Comparison of ENCODE assay signal across 8 mouse cellular contexts in the genomic region with DNA sequence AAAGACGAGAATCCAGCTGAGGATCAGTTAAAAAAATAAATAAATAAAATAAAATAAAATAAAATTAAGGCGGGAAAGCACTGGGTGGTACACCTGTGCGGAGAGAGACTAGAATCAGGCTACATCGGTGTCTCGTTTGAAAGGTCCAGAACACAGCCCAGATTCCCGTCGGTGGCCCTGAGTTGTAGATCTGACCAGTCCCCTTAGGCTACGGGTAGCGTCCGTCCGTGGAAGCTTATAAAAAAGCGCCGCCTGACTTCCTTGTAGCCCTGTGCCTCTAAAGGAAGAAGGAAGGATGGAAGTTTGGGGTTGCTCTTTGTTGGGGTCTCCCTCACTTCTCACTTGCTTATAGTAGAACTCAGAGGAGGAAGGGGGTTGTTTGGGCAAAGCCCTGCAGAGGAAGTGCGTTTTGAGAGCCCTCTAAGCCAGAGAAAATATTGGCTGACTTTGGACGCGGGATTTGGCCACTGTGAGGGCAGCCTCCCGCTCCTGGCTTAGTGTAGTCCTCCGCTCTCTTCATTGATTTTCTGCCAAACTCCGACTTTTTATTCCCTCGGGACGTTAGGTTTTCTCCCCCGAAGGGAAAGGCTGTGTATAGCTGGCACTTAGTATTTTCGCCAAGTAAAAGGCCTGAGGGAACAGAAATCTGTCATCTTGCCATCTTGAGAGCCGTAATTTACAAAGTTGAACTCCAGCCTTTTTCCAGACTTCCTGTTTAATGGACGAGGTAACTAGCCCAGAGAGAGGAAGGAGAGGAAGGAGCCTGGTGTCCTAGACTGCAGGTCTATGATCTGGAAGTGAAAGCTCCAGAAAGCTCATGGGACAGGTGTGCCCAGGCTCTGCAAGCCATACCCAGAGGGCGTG. TPM values are rescaled to one million over a fixed set of nuclear protein-coding genes. Genes with fewer than 3 reads are reported as not detected.
DNase-seq lines count a peak whose midpoint lies in the region; ATAC-seq and TF ChIP-seq lines count a peak whose summit lies in the region.

No protein-coding gene starts in this region.

- no peaks in the 10 kb centered on the region for H3K9me3 ChIP-seq in kidney, postnatal 0 days (replicated peaks; ENCODE audit: low read length)
- H3K9me3 ChIP-seq in midbrain, embryonic 11.5 days (ENCODE audit: control insufficient read depth, low read length), result no peaks in the 10 kb centered on the region

- TF ChIP-seq POLR2A in heart, adult 2 months (IDR thresholded peaks at IDR 0.05; ENCODE audit: insufficient read depth, low read depth, low read length), result no peak

- no peak for TF ChIP-seq CTCF in heart, adult 2 months (IDR thresholded peaks at IDR 0.05)
- no peak for TF ChIP-seq CTCF in kidney, postnatal 0 days (IDR thresholded peaks at IDR 0.05; ENCODE audit: low read depth)

- no peaks in the 10 kb centered on the region for H3K79me2 ChIP-seq in heart, adult 2 months (replicated peaks; ENCODE audit: control insufficient read depth, insufficient read depth, low read length)

- peak; percentile 23 to 26 for DNase-seq in cerebellum, postnatal 25 days
- DNase-seq in cerebellum, adult 11 months, result no peak
- peak; percentile 43 for DNase-seq in Muller cell, postnatal 12 days (ENCODE audit: inconsistent ontology term)
- peak; percentile 52 for DNase-seq in heart, adult 2 months
- peak; percentile 51 for DNase-seq in kidney, postnatal 0 days (ENCODE audit: low spot score)
- peak; percentile 86 for DNase-seq in midbrain, embryonic 11.5 days (ENCODE audit: low spot score, missing footprints)
- no peak for DNase-seq in urinary bladder, postnatal 25 days (ENCODE audit: low spot score)
- no peak for DNase-seq in frontal cortex, postnatal 10 days (ENCODE audit: low spot score in 2 of 2)

- H3K9ac ChIP-seq in heart, adult 2 months (ENCODE audit: low read depth, low read length), result peak overlapping the region; percentile 82
- peak overlapping the region; percentile 64 for H3K9ac ChIP-seq in kidney, postnatal 0 days (ENCODE audit: low read depth, low read length)
- H3K9ac ChIP-seq in midbrain, embryonic 11.5 days (ENCODE audit: low read length), result peak overlapping the region; percentile 82

- no peaks in the 10 kb centered on the region for H3K27me3 ChIP-seq in heart, adult 2 months (ENCODE audit: control insufficient read depth, insufficient read depth, low read length)
- H3K27me3 ChIP-seq in kidney, postnatal 0 days (ENCODE audit: insufficient read depth, low read length), result no peaks in the 10 kb centered on the region
- H3K27me3 ChIP-seq in midbrain, embryonic 11.5 days (ENCODE audit: control insufficient read depth, insufficient read depth, low read length), result no peaks in the 10 kb centered on the region

- intact Hi-C loops in heart, adult 2 months (cut with DNase I), result loop anchor here (2.0 to 5.0 kb wide), 3 partner anchors 25 to 119 kb away; partner anchors contain the start of genes Gale and Hmgcl

- peaks cover 3% of the 10 kb centered on the region for H3K4me1 ChIP-seq in heart, adult 2 months (ENCODE audit: control insufficient read depth, insufficient read depth, low read length)
- no peaks in the 10 kb centered on the region; the same call in 1 of the 2 replicates for H3K4me1 ChIP-seq in kidney, postnatal 0 days (replicated peaks; ENCODE audit: insufficient read depth, low read length)
- peaks cover 9% of the 10 kb centered on the region for H3K4me1 ChIP-seq in midbrain, embryonic 11.5 days (ENCODE audit: control insufficient read depth, insufficient read depth, low read length)

- no peak for TF ChIP-seq EP300 in heart, adult 2 months (IDR thresholded peaks at IDR 0.05; ENCODE audit: insufficient read depth, low read depth, low read length)

- peak overlapping the region; percentile 83 for H3K27ac ChIP-seq in heart, adult 2 months
- peak overlapping the region; percentile 81 for H3K27ac ChIP-seq in kidney, postnatal 0 days
- H3K27ac ChIP-seq in midbrain, embryonic 11.5 days (ENCODE audit: low read depth, low read length), result no peak overlapping the region

- WGBS in heart, adult 2 months, result 7% methylated on average over 26 of the region's 26 CpGs
- 4% methylated on average over 26 of the region's 26 CpGs for WGBS in kidney, postnatal 0 days
- WGBS in midbrain, embryonic 11.5 days, result 12% methylated on average over 26 of the region's 26 CpGs

- H3K4me3 ChIP-seq in heart, adult 2 months, result peak overlapping the region; percentile 84
- peak overlapping the region; percentile 77 for H3K4me3 ChIP-seq in kidney, postnatal 0 days (replicated peaks; ENCODE audit: low read depth, low read length)
- peak overlapping the region; percentile 68 for H3K4me3 ChIP-seq in midbrain, embryonic 11.5 days (ENCODE audit: low read depth, low read length)

- H3K4me2 ChIP-seq in kidney, postnatal 0 days (ENCODE audit: low read length), result peak overlapping the region; percentile 89
- peak overlapping the region; percentile 92 for H3K4me2 ChIP-seq in midbrain, embryonic 11.5 days

- ATAC-seq in kidney, postnatal 0 days (replicated peaks; ENCODE audit: low FRiP score, low read depth), result no peak
- ATAC-seq in midbrain, embryonic 11.5 days (ENCODE audit: low FRiP score), result no peak

- no peaks in the 10 kb centered on the region for H3K36me3 ChIP-seq in heart, adult 2 months (ENCODE audit: control insufficient read depth, insufficient read depth, low read length)
- H3K36me3 ChIP-seq in kidney, postnatal 0 days (ENCODE audit: insufficient read depth, low read length), result 0 out of 2 replicates have a peak, but pooled peaks cover 17% of the 10 kb centered on the region
- H3K36me3 ChIP-seq in midbrain, embryonic 11.5 days (ENCODE audit: control insufficient read depth, insufficient read depth, low read length), result peaks cover 2% of the 10 kb centered on the region; the same call in 1 of the 2 replicates

RNA-seq across cellular contexts. Expression of gene Fuca1, which starts 1.0 kb away (rescaled TPM):
- 10 to 100 TPM; 30.4 to 34.6 TPM for total RNA-seq in heart, adult 2 months (2021)
- 24.0 and 25.3 TPM in 2 replicates for polyA plus RNA-seq in heart, adult 2 months (2012; rRNA removed)
- 98.7 and 99.4 TPM in 2 replicates for polyA plus RNA-seq in kidney, postnatal 0 days (2015; fragmentation: Nextera tagmentation; extraction: Ambion mirVana)
- polyA plus RNA-seq in midbrain, embryonic 11.5 days (2014; fragmentation: Nextera tagmentation; extraction: Ambion mirVana), result 43.0 and 48.1 TPM in 2 replicates

RNA-seq across cellular contexts. Expression of gene Hmgcl, which starts 24.8 kb away (rescaled TPM):
- 10 to 100 TPM; 72.6 to 80.4 TPM for total RNA-seq in heart, adult 2 months (2021)
- polyA plus RNA-seq in heart, adult 2 months (2012; rRNA removed), result 71.9 and 96.9 TPM in 2 replicates
- polyA plus RNA-seq in kidney, postnatal 0 days (2015; fragmentation: Nextera tagmentation; extraction: Ambion mirVana), result 107 and 110 TPM in 2 replicates
- 55.1 and 62.9 TPM in 2 replicates for polyA plus RNA-seq in midbrain, embryonic 11.5 days (2014; fragmentation: Nextera tagmentation; extraction: Ambion mirVana)

RNA-seq across cellular contexts. Expression of gene Cnr2, which starts 26.3 kb away (rescaled TPM):
- under 1 TPM; 0.23 to 0.59 TPM for total RNA-seq in heart, adult 2 months (2021)
- polyA plus RNA-seq in heart, adult 2 months (2012; rRNA removed), result 0.64 and 0.88 TPM in 2 replicates
- polyA plus RNA-seq in kidney, postnatal 0 days (2015; fragmentation: Nextera tagmentation; extraction: Ambion mirVana), result 0.68 and 0.70 TPM in 2 replicates
- 0.41 and 0.63 TPM in 2 replicates for polyA plus RNA-seq in midbrain, embryonic 11.5 days (2014; fragmentation: Nextera tagmentation; extraction: Ambion mirVana)

RNA-seq across cellular contexts. Expression of gene Gale, which starts 42.0 kb away (rescaled TPM):
- 1 to 10 TPM; 1.6 to 2.0 TPM for total RNA-seq in heart, adult 2 months (2021)
- 4.6 TPM in 2 replicates for polyA plus RNA-seq in heart, adult 2 months (2012; rRNA removed)
- 25.1 and 30.0 TPM in 2 replicates for polyA plus RNA-seq in kidney, postnatal 0 days (2015; fragmentation: Nextera tagmentation; extraction: Ambion mirVana)
- polyA plus RNA-seq in midbrain, embryonic 11.5 days (2014; fragmentation: Nextera tagmentation; extraction: Ambion mirVana), result 25.6 and 27.0 TPM in 2 replicates

RNA-seq across cellular contexts. Expression of gene Pnrc2, which starts 47.8 kb away (rescaled TPM):
- total RNA-seq in heart, adult 2 months (2021), result 10 to 100 TPM; 58.8 to 81.2 TPM
- polyA plus RNA-seq in heart, adult 2 months (2012; rRNA removed), result 14.9 and 35.4 TPM in 2 replicates
- polyA plus RNA-seq in kidney, postnatal 0 days (2015; fragmentation: Nextera tagmentation; extraction: Ambion mirVana), result 190 and 194 TPM in 2 replicates
- 258 and 259 TPM in 2 replicates for polyA plus RNA-seq in midbrain, embryonic 11.5 days (2014; fragmentation: Nextera tagmentation; extraction: Ambion mirVana)

Comparison
In these comparisons a context has a peak if more than half of its experiments do, and no peak if none do; other contexts are left out.
1. DNase-seq: peak in cerebellum, postnatal 25 days (2 of 2), Muller cell, postnatal 12 days (single experiment), heart, adult 2 months (2 of 2), kidney, postnatal 0 days (single experiment) and midbrain, embryonic 11.5 days (single experiment); none in cerebellum, adult 11 months (single experiment), urinary bladder, postnatal 25 days (single experiment) and frontal cortex, postnatal 10 days (0 of 2).
2. Peak in every context shown above with its lines, with median percentiles within 50 percentile points of each other: H3K4me3 ChIP-seq and H3K9ac ChIP-seq.